Mouse (Mus musculus): Measurements from ENCODE around the gene Ripor3. TPM values are rescaled to one million over a fixed set of nuclear protein-coding genes. Genes with fewer than 3 reads are reported as not detected.

Gene Ripor3
- polyA plus RNA-seq, 1 experiment from 2014 or later: 0.72 TPM

GRCm38 (mm10) chr2:167960584-167960983 lies 49.8 kb downstream of the Ripor3 start:
- WGBS: 90% methylated on average over 8 of the region's 8 CpGs
- Histone ChIP-seq H3K27me3 (ENCODE audit: control insufficient read depth, insufficient read depth, low read length) (no peaks in the 10 kb centered on the region), H3K36me3 (ENCODE audit: control insufficient read depth, insufficient read depth, low read length) (peaks cover 3% of the 10 kb centered on the region; the same call in 1 of the 2 replicates), H3K4me3 (ENCODE audit: low read depth, low read length) (no peak overlapping the region), H3K9ac (ENCODE audit: low read length) (no peak overlapping the region), H3K9me3 (ENCODE audit: control insufficient read depth, low read length) (no peaks in the 10 kb centered on the region), H3K27ac (ENCODE audit: low read depth, low read length) (no peak overlapping the region), H3K4me2 (ENCODE audit: low read depth, low read length, severe bottlenecking) (no peak overlapping the region), H3K4me1 (replicated peaks; ENCODE audit: control insufficient read depth, insufficient read depth, low read length) (no peaks in the 10 kb centered on the region)
- ATAC-seq (replicated peaks; ENCODE audit: low FRiP score): no peak
- DNase-seq (ENCODE audit: low spot score): no peak

- H3K4me3 ChIP-seq (ENCODE audit: low read depth, low read length): no peak overlapping the region
- H3K27me3 ChIP-seq (ENCODE audit: control insufficient read depth, insufficient read depth, low read length): no peaks in the 10 kb centered on the region
- 84% methylated on average over 7 of the region's 7 CpGs for WGBS
- no peaks in the 10 kb centered on the region for H3K4me1 ChIP-seq (replicated peaks; ENCODE audit: control insufficient read depth, insufficient read depth, low read length)
- no peak overlapping the region for H3K9ac ChIP-seq (ENCODE audit: low read length)
- ATAC-seq (replicated peaks; ENCODE audit: low FRiP score) (no peak), DNase-seq (ENCODE audit: low spot score) (no peak)
- no peak overlapping the region for H3K27ac ChIP-seq (ENCODE audit: low read depth, low read length)
- H3K4me2 ChIP-seq (ENCODE audit: low read depth, low read length, severe bottlenecking): no peak overlapping the region
- H3K9me3 ChIP-seq (ENCODE audit: control insufficient read depth, low read length): no peaks in the 10 kb centered on the region
- 0 out of 2 replicates have a peak, but pooled peaks cover 3% of the 10 kb centered on the region for H3K36me3 ChIP-seq (ENCODE audit: control insufficient read depth, insufficient read depth, low read length)
Measured at GRCm38 (mm10) chr2:167959996-167960395, 50.4 kb downstream of the Ripor3 start.

GRCm38 (mm10) chr2:167959384-167959911 lies 51.0 kb downstream of the Ripor3 start:
- Histone ChIP-seq H3K4me3 (ENCODE audit: low read depth, low read length) (no peak overlapping the region), H3K9ac (ENCODE audit: low read length) (no peak overlapping the region), H3K27me3 (ENCODE audit: control insufficient read depth, insufficient read depth, low read length) (no peaks in the 10 kb centered on the region), H3K36me3 (ENCODE audit: control insufficient read depth, insufficient read depth, low read length) (no peaks in the 10 kb centered on the region), H3K27ac (ENCODE audit: low read depth, low read length) (no peak overlapping the region), H3K4me1 (replicated peaks; ENCODE audit: control insufficient read depth, insufficient read depth, low read length) (no peaks in the 10 kb centered on the region), H3K9me3 (ENCODE audit: control insufficient read depth, low read length) (no peaks in the 10 kb centered on the region), H3K4me2 (ENCODE audit: low read depth, low read length, severe bottlenecking) (no peak overlapping the region)
- 87% methylated on average over 4 of the region's 4 CpGs for WGBS
- no peak for ATAC-seq (replicated peaks; ENCODE audit: low FRiP score)
- DNase-seq (ENCODE audit: low spot score): no peak

GRCm38 (mm10) chr2:167958843-167959242 lies 51.6 kb downstream of the Ripor3 start:
- no peak overlapping the region for H3K4me2 ChIP-seq (ENCODE audit: low read depth, low read length, severe bottlenecking)
- ATAC-seq (replicated peaks; ENCODE audit: low FRiP score) (no peak), DNase-seq (ENCODE audit: low spot score) (no peak)
- H3K4me3 ChIP-seq (ENCODE audit: low read depth, low read length): no peak overlapping the region
- no peaks in the 10 kb centered on the region for H3K27me3 ChIP-seq (ENCODE audit: control insufficient read depth, insufficient read depth, low read length)
- no peaks in the 10 kb centered on the region for H3K4me1 ChIP-seq (replicated peaks; ENCODE audit: control insufficient read depth, insufficient read depth, low read length)
- H3K9me3 ChIP-seq (ENCODE audit: control insufficient read depth, low read length): no peaks in the 10 kb centered on the region
- H3K36me3 ChIP-seq (ENCODE audit: control insufficient read depth, insufficient read depth, low read length): no peaks in the 10 kb centered on the region
- no peak overlapping the region for H3K27ac ChIP-seq (ENCODE audit: low read depth, low read length)
- H3K9ac ChIP-seq (ENCODE audit: low read length): no peak overlapping the region
- WGBS: 84% methylated on average over 4 of the region's 4 CpGs

- no peaks in the 10 kb centered on the region for H3K4me1 ChIP-seq (replicated peaks; ENCODE audit: control insufficient read depth, insufficient read depth, low read length)
- no peak for ATAC-seq (replicated peaks; ENCODE audit: low FRiP score)
- WGBS: 82% methylated on average over 5 of the region's 5 CpGs
- DNase-seq (ENCODE audit: low spot score): no peak
- H3K36me3 ChIP-seq (ENCODE audit: control insufficient read depth, insufficient read depth, low read length): no peaks in the 10 kb centered on the region
- H3K9me3 ChIP-seq (ENCODE audit: control insufficient read depth, low read length): no peaks in the 10 kb centered on the region
- H3K27ac ChIP-seq (ENCODE audit: low read depth, low read length): no peak overlapping the region
- H3K4me3 ChIP-seq (ENCODE audit: low read depth, low read length): no peak overlapping the region
- no peaks in the 10 kb centered on the region for H3K27me3 ChIP-seq (ENCODE audit: control insufficient read depth, insufficient read depth, low read length)
- no peak overlapping the region for H3K4me2 ChIP-seq (ENCODE audit: low read depth, low read length, severe bottlenecking)
- no peak overlapping the region for H3K9ac ChIP-seq (ENCODE audit: low read length)
Measured at GRCm38 (mm10) chr2:167958082-167958788, 52.2 kb downstream of the Ripor3 start.

GRCm38 (mm10) chr2:167957539-167957938 lies 52.9 kb downstream of the Ripor3 start:
- no peak overlapping the region for H3K27ac ChIP-seq (ENCODE audit: low read depth, low read length)
- ATAC-seq (replicated peaks; ENCODE audit: low FRiP score): no peak
- H3K4me2 ChIP-seq (ENCODE audit: low read depth, low read length, severe bottlenecking): no peak overlapping the region
- no peak overlapping the region for H3K9ac ChIP-seq (ENCODE audit: low read length)
- no peaks in the 10 kb centered on the region for H3K4me1 ChIP-seq (replicated peaks; ENCODE audit: control insufficient read depth, insufficient read depth, low read length)
- H3K9me3 ChIP-seq (ENCODE audit: control insufficient read depth, low read length): no peaks in the 10 kb centered on the region
- H3K36me3 ChIP-seq (ENCODE audit: control insufficient read depth, insufficient read depth, low read length): no peaks in the 10 kb centered on the region
- no peaks in the 10 kb centered on the region for H3K27me3 ChIP-seq (ENCODE audit: control insufficient read depth, insufficient read depth, low read length)
- 87% methylated on average over 1 of the region's 1 CpGs for WGBS
- DNase-seq (ENCODE audit: low spot score): no peak
- H3K4me3 ChIP-seq (ENCODE audit: low read depth, low read length): no peak overlapping the region

GRCm38 (mm10) chr2:167954928-167955327 lies 55.5 kb downstream of the Ripor3 start:
- H3K9ac ChIP-seq (ENCODE audit: low read length): no peak overlapping the region
- DNase-seq (ENCODE audit: low spot score) (no peak), ATAC-seq (replicated peaks; ENCODE audit: low FRiP score) (no peak)
- no peaks in the 10 kb centered on the region for H3K27me3 ChIP-seq (ENCODE audit: control insufficient read depth, insufficient read depth, low read length)
- WGBS: 88% methylated on average over 7 of the region's 7 CpGs
- no peak overlapping the region for H3K27ac ChIP-seq (ENCODE audit: low read depth, low read length)
- no peak overlapping the region for H3K4me2 ChIP-seq (ENCODE audit: low read depth, low read length, severe bottlenecking)
- H3K9me3 ChIP-seq (ENCODE audit: control insufficient read depth, low read length): no peaks in the 10 kb centered on the region
- no peak overlapping the region for H3K4me3 ChIP-seq (ENCODE audit: low read depth, low read length)
- no peaks in the 10 kb centered on the region for H3K36me3 ChIP-seq (ENCODE audit: control insufficient read depth, insufficient read depth, low read length)
- H3K4me1 ChIP-seq (replicated peaks; ENCODE audit: control insufficient read depth, insufficient read depth, low read length): no peaks in the 10 kb centered on the region

- H3K27ac ChIP-seq (ENCODE audit: low read depth, low read length): no peak overlapping the region
- DNase-seq (ENCODE audit: low spot score): no peak
- no peak overlapping the region for H3K9ac ChIP-seq (ENCODE audit: low read length)
- no peaks in the 10 kb centered on the region for H3K4me1 ChIP-seq (replicated peaks; ENCODE audit: control insufficient read depth, insufficient read depth, low read length)
- no peak overlapping the region for H3K4me3 ChIP-seq (ENCODE audit: low read depth, low read length)
- no peaks in the 10 kb centered on the region for H3K36me3 ChIP-seq (ENCODE audit: control insufficient read depth, insufficient read depth, low read length)
- H3K4me2 ChIP-seq (ENCODE audit: low read depth, low read length, severe bottlenecking): no peak overlapping the region
- no peaks in the 10 kb centered on the region for H3K9me3 ChIP-seq (ENCODE audit: control insufficient read depth, low read length)
- ATAC-seq (replicated peaks; ENCODE audit: low FRiP score): no peak
- no peaks in the 10 kb centered on the region for H3K27me3 ChIP-seq (ENCODE audit: control insufficient read depth, insufficient read depth, low read length)
- WGBS: 92% methylated on average over 10 of the region's 10 CpGs
Measured at GRCm38 (mm10) chr2:167953819-167954218, 56.6 kb downstream of the Ripor3 start.

Data from forebrain, embryonic 11.5 days (tissue).